Mouse (Mus musculus) stomach, embryonic 14.5 days (tissue): Measurements from ENCODE around the gene Kat8. TPM values are rescaled to one million over a fixed set of nuclear protein-coding genes. Genes with fewer than 3 reads are reported as not detected.

Experiments
- ATAC-seq: fragments of 200-750 bp; cut with Nextera tagmentation; 2 replicates; pipeline ENCODE4 v1.8.0; 2017; ENCODE audit warnings: low read depth, moderate TSS enrichment; ENCODE audit not compliant: insufficient number of reproducible peaks, insufficient read depth, low FRiP score
- H3K27ac ChIP-seq: fragments of 300-500 bp; sonication (generic); 2 replicates; pipeline ENCODE4 v1.5.1; 2014; ENCODE audit warnings: mild to moderate bottlenecking, low read length, moderate library complexity, mixed read lengths
- H3K27me3 ChIP-seq: fragments of 300-500 bp; sonication (generic); 2 replicates; pipeline ENCODE4 v1.6.1; 2014; ENCODE audit warnings: low read length, control low read depth, mixed read lengths; ENCODE audit not compliant: control insufficient read depth, insufficient read depth
- H3K36me3 ChIP-seq: fragments of 300-500 bp; sonication (generic); 2 replicates; pipeline ENCODE4 v1.6.1; 2014; ENCODE audit warnings: mild to moderate bottlenecking, control low read depth, low read length, moderate library complexity, mixed read lengths; ENCODE audit not compliant: control insufficient read depth, insufficient read depth
- H3K4me1 ChIP-seq: fragments of 300-500 bp; sonication (generic); 2 replicates; pipeline ENCODE4 v1.6.1; 2014; ENCODE audit warnings: low read length, control low read depth, mixed read lengths; ENCODE audit not compliant: control insufficient read depth, insufficient read depth
- H3K4me2 ChIP-seq: fragments of 300-500 bp; sonication (generic); replicated peaks from 2 replicates; pipeline ENCODE4 v1.6.1; 2014; ENCODE audit warnings: low read depth, low read length, control low read depth
- H3K4me3 ChIP-seq: fragments of 300-500 bp; sonication (generic); 2 replicates; pipeline ENCODE4 v1.5.1; 2014; ENCODE audit warnings: low read depth, low read length, control low read depth
- H3K9ac ChIP-seq: fragments of 300-500 bp; sonication (generic); replicated peaks from 2 replicates; pipeline ENCODE4 v1.6.1; 2014; ENCODE audit warnings: low read depth, mild to moderate bottlenecking, control low read depth, low read length, moderate library complexity, mixed read lengths
- H3K9me3 ChIP-seq: fragments of 300-500 bp; sonication (generic); 2 replicates; pipeline ENCODE4 v1.6.1; 2016; ENCODE audit warnings: low read depth, low read length, control low read depth; ENCODE audit not compliant: control insufficient read depth
- WGBS: fragments of 180-500 bp; shearing (Covaris S2); extraction: QIAGEN DNeasy Blood & Tissue Kit; methylation state at CpG from one replicate; pipeline ENCODE4 v1.1.7; 2014; 5-methylcytosine and 5-hydroxymethylcytosine counted together
- polyA plus RNA-seq: library from polyadenylated mRNA; unstranded; fragments of >200 nt; fragmentation: Nextera tagmentation; extraction: Ambion mirVana; gene quantifications from 2 replicates; pipeline ENCODE4 v1.2.1, GENCODE M21; 2014

Kat8 gene
- polyA plus RNA-seq, 1 experiment from 2014 or later: 43.0 TPM

DNA sequence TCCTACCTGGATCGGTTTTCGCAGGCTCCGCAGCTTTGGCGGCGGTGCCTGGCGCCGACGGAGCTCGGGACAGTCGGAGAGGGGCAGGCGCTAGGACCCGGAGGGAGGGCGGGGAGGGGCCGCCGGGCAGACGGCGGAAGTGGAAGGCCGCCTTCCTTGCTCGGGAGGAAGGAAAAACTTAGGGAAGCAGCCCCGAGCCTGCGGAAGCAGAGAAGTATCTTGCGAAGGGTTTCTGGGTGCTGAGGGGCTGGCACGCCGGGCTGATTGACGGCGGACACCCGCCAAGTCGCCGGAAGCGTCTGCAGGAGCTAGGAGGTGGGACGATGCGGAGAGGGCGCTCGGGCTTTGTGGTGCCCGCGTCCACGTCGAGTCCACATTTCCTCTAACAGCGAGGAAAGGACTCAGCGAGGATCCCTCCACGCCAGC, 36.3 kb upstream of the Kat8 start, which contains the start of gene Zfp646:
Zfp646 (plus strand) TSS at position 181 of the 426 bp plus-strand sequence.
- ATAC-seq: peak; percentile 86
- peaks cover 32% of the 10 kb centered on the region for H3K36me3 ChIP-seq
- peak within 1 kb of the TSS; percentile 66 for H3K4me3 ChIP-seq
- peak within 1 kb of the TSS; percentile 95 for H3K27ac ChIP-seq
- H3K9me3 ChIP-seq: no peaks in the 10 kb centered on the region
- H3K9ac ChIP-seq: peak within 1 kb of the TSS; percentile 71
- 1% methylated on average over 38 of the region's 41 CpGs for WGBS
- peaks cover 15% of the 10 kb centered on the region; the same call in 1 of the 2 replicates for H3K4me1 ChIP-seq
- H3K4me2 ChIP-seq: peak within 1 kb of the TSS; percentile 92
- H3K27me3 ChIP-seq: no peaks in the 10 kb centered on the region

GRCm38 (mm10) chr7:127876467-127877348, 35.6 kb upstream of the Kat8 start, which contains the start of gene Zfp668:
TSS of gene Zfp668 (minus strand) at chr7:127876828.
- H3K4me1 ChIP-seq: peaks cover 15% of the 10 kb centered on the region; the same call in 1 of the 2 replicates
- H3K4me3 ChIP-seq: peak within 1 kb of the TSS; percentile 66
- no peaks in the 10 kb centered on the region for H3K9me3 ChIP-seq
- peak within 1 kb of the TSS; percentile 95 for H3K27ac ChIP-seq
- peak within 1 kb of the TSS; percentile 71 for H3K9ac ChIP-seq
- ATAC-seq: peak; percentile 79
- WGBS: under 1% methylated on average over 60 of the region's 60 CpGs
- H3K4me2 ChIP-seq: peak within 1 kb of the TSS; percentile 92
- peaks cover 39% of the 10 kb centered on the region for H3K36me3 ChIP-seq
- no peaks in the 10 kb centered on the region for H3K27me3 ChIP-seq

GRCm38 (mm10) chr7:127879301-127879700, 33.0 kb upstream of the Kat8 start:
- Histone ChIP-seq H3K4me2 (no peak overlapping the region), H3K27me3 (no peaks in the 10 kb centered on the region), H3K9ac (no peak overlapping the region), H3K9me3 (no peaks in the 10 kb centered on the region), H3K36me3 (peaks cover 61% of the 10 kb centered on the region), H3K4me1 (peaks cover 15% of the 10 kb centered on the region; the same call in 1 of the 2 replicates), H3K27ac (no peak overlapping the region), H3K4me3 (no peak overlapping the region)
- WGBS: 92% methylated on average over 9 of the region's 9 CpGs
- no peak for ATAC-seq

DNA sequence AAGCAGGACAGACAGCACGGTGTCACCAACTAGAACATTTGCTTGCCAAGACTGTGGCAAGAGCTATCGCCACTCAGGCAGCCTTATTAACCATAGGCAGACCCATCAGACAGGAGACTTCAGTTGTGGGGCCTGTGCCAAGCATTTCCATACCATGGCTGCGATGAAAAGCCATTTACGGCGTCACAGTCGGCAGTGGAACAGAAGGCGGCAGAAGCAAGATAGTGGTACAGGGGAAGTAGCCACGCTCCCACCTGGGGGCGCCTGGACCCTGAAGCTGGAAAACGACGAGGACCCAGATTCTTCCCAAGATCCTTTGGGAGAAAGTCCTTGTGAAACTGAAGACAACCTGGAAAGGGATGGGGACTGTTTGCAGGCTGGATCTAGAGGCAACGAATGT, 31.9 kb upstream of the Kat8 start:
- H3K9me3 ChIP-seq: no peaks in the 10 kb centered on the region
- H3K27ac ChIP-seq: no peak overlapping the region
- H3K4me3 ChIP-seq: no peak overlapping the region
- H3K27me3 ChIP-seq: no peaks in the 10 kb centered on the region
- H3K9ac ChIP-seq: no peak overlapping the region
- WGBS: 83% methylated on average over 12 of the region's 12 CpGs
- ATAC-seq: no peak
- no peak overlapping the region for H3K4me2 ChIP-seq
- H3K36me3 ChIP-seq: peaks cover 70% of the 10 kb centered on the region
- peaks cover 11% of the 10 kb centered on the region; the same call in 1 of the 2 replicates for H3K4me1 ChIP-seq

DNA sequence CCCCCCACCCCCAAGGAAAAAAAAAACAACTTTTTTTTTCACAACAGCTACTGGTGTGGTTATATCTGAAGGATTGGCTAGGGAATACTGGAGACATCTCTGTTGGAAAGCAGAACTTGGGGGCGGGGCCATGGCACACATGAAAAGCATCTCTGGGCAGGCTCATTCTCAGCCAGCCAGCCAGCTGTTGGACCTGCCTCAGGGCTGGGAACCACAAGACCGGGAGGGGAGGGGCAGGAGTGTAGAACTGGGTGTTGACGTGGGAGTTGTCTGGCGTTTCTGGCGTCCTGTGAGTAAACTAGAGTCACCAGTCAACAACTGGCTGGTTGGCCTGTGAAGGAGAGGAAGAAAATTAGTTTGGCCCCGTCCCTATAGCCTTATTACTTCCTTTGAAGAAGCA, 26.4 kb upstream of the Kat8 start:
- H3K4me2 ChIP-seq: no peak overlapping the region
- no peaks in the 10 kb centered on the region for H3K27me3 ChIP-seq
- H3K4me3 ChIP-seq: no peak overlapping the region
- no peaks in the 10 kb centered on the region for H3K9me3 ChIP-seq
- 64% methylated on average over 6 of the region's 6 CpGs for WGBS
- peaks cover 4% of the 10 kb centered on the region; the same call in 1 of the 2 replicates for H3K4me1 ChIP-seq
- H3K36me3 ChIP-seq: peaks cover 67% of the 10 kb centered on the region
- H3K9ac ChIP-seq: no peak overlapping the region
- ATAC-seq: no peak
- no peak overlapping the region for H3K27ac ChIP-seq

GRCm38 (mm10) chr7:127886551-127886950, 25.8 kb upstream of the Kat8 start:
- ATAC-seq: no peak
- WGBS: 87% methylated on average over 6 of the region's 6 CpGs
- H3K27ac ChIP-seq: no peak overlapping the region
- H3K9ac ChIP-seq: no peak overlapping the region
- H3K4me1 ChIP-seq: peaks cover 4% of the 10 kb centered on the region; the same call in 1 of the 2 replicates
- H3K4me3 ChIP-seq: no peak overlapping the region
- H3K4me2 ChIP-seq: no peak overlapping the region
- H3K27me3 ChIP-seq: no peaks in the 10 kb centered on the region
- H3K36me3 ChIP-seq: peaks cover 63% of the 10 kb centered on the region
- no peaks in the 10 kb centered on the region for H3K9me3 ChIP-seq

- WGBS: 85% methylated on average over 8 of the region's 8 CpGs
- H3K9me3 ChIP-seq: no peaks in the 10 kb centered on the region
- H3K4me2 ChIP-seq: no peak overlapping the region
- no peak overlapping the region for H3K9ac ChIP-seq
- no peak overlapping the region for H3K4me3 ChIP-seq
- no peak overlapping the region for H3K27ac ChIP-seq
- peaks cover 4% of the 10 kb centered on the region; the same call in 1 of the 2 replicates for H3K4me1 ChIP-seq
- no peaks in the 10 kb centered on the region for H3K27me3 ChIP-seq
- H3K36me3 ChIP-seq: peaks cover 59% of the 10 kb centered on the region
- no peak for ATAC-seq
These were observed 25.1 kb upstream of the Kat8 start for GRCm38 (mm10) chr7:127887191-127887590.

- Histone ChIP-seq H3K27ac (no peak overlapping the region), H3K9ac (no peak overlapping the region), H3K4me2 (no peak overlapping the region), H3K4me1 (peaks cover 4% of the 10 kb centered on the region; the same call in 1 of the 2 replicates), H3K4me3 (no peak overlapping the region), H3K9me3 (no peaks in the 10 kb centered on the region), H3K36me3 (peaks cover 60% of the 10 kb centered on the region), H3K27me3 (no peaks in the 10 kb centered on the region)
- no peak for ATAC-seq
- WGBS: 82% methylated on average over 3 of the region's 3 CpGs
These were observed 24.5 kb upstream of the Kat8 start for GRCm38 (mm10) chr7:127887781-127888180.
